Mouse (Mus musculus) thymus, adult 2 months (tissue): Measurements from ENCODE around the gene Olfr52.
"Not testable (repeated sequence)": the region's sequence is repeated elsewhere in the genome, so short reads cannot be mapped to it uniquely, and the experiment has no call there.

Experiments
- CTCF ChIP-seq: fragments of 200-500 bp; IDR thresholded peaks from 2 replicates; pipeline ENCODE4 v1.5.1; 2012; ENCODE audit warnings: mild to moderate bottlenecking, control low read depth, low read length, moderate library complexity, borderline replicate concordance; ENCODE audit not compliant: control insufficient read depth, poor library complexity, insufficient read depth; ENCODE audit errors: extremely low read depth
- POLR2A ChIP-seq: fragments of 200-500 bp; IDR thresholded peaks from 2 replicates; pipeline ENCODE4 v1.6.1; 2012; ENCODE audit warnings: mild to moderate bottlenecking, low read length, control low read depth, moderate library complexity; ENCODE audit not compliant: control insufficient read depth, poor library complexity, insufficient read depth; ENCODE audit errors: extremely low read depth

DNA sequence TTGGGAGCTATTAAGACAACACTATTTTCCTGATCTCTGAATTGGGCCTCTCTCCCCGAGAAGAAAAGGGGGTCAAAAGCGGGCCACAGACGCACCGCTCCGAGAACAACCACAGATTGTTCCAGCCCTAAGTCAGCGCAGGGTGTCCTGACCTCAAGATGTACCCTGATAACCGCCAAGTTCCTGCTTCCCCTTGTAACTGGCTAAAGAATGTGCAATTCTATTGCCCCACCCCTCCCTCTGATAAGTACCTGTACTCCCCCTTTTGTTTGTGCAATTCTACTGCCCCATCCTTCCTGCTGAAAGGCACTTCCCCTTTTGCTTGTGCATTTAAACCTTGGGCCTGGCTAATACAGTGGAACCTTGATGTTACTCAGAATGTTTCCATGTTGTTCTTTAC lies 10.1 kb downstream of the Olfr52 start:
- not testable (repeated sequence) for TF ChIP-seq CTCF, POLR2A
